Mouse (Mus musculus): ENCODE measurements around the gene Slc52a3.
"Not testable (repeated sequence)": the region's sequence is repeated elsewhere in the genome, so short reads cannot be mapped to it uniquely, and the experiment has no call there.

Slc52a3 gene

DNA sequence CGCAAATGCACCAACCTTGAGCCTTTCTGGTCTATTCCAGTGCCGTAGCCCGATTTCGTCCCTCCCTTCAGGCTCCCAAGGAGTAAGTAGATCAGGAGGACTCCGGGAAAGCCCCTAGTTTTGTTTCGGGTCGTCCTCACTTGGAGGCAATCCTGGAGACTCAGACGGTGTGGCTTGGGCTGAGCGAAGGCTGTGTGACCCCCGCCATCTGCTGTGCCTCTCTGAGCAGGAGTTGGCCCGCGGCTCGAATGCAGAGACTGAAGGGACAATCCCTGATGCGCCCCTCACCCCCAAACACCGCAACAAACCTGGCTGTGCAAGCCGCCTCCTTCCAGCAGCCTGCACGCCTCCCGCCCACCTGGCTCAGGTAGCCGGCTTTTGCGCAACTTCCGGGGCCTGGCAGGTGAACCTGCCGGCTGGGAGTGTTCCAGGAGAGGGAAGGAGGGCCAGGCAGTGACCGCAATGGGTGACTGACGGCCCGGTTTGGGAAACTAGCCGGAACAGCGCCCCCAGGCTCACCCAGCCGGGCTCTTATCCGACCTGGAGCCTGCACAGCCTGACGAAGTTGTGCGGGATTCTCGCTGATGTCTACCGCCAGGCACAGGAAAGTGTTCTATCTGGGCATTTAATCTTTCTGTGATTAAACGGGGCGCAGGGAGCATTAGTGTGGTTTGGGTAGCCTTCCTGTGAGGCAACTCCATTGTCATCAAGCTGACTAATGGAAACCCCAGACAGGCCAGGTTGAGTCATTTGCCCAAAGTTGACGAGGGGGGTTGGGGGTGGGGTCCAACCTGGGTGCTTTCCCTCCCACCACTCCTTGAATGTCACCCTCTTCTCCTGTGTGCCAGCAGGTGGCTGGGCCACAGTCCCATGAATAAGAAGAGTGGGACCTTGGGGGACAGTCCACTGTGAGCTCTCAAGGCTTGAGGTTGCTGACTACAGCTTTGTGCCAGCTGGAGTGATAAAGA, 22.4 kb upstream of the Slc52a3 start:
- DNase-seq (ENCODE audit: low spot score): no peak

DNA sequence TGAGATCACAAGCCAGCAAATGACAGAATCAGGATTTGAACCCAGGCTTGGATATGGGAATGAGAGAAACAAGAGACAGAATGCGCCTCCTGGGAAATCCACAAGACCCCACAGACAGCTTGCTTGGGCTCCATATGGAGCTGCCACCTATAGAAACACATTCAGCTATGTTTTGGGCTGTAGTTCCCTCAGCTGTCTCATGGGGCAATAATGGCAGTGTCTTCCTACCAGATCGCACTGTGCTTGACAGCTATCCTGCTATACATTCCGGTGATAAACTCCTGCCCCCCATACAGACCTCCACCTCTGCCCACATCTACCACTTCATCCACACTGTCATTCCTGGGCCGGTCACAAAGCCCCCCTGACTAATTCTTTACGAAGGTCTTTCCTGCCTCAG, 21.0 kb upstream of the Slc52a3 start:
- no peak for DNase-seq (ENCODE audit: low spot score)

DNA sequence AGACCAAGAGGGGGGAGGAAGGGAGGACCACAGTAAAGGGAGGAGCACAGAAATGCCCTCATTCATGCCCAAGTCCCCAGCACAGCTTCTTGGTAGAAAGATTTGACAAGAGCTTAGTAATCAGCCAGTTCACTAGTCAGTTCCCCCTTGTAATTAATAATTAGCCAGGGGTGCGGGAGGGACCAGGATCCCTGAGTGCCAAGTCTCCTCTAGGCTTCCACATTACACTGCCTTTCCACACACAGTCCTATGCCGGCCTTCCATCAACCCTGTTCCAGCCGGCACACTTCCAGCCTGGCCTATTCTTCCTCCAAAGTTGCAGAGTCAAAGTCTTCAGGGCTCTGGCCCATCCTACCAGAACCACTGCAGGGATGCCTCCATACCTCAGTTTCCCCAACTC, 20.2 kb upstream of the Slc52a3 start:
- no peak for DNase-seq (ENCODE audit: low spot score)

DNA sequence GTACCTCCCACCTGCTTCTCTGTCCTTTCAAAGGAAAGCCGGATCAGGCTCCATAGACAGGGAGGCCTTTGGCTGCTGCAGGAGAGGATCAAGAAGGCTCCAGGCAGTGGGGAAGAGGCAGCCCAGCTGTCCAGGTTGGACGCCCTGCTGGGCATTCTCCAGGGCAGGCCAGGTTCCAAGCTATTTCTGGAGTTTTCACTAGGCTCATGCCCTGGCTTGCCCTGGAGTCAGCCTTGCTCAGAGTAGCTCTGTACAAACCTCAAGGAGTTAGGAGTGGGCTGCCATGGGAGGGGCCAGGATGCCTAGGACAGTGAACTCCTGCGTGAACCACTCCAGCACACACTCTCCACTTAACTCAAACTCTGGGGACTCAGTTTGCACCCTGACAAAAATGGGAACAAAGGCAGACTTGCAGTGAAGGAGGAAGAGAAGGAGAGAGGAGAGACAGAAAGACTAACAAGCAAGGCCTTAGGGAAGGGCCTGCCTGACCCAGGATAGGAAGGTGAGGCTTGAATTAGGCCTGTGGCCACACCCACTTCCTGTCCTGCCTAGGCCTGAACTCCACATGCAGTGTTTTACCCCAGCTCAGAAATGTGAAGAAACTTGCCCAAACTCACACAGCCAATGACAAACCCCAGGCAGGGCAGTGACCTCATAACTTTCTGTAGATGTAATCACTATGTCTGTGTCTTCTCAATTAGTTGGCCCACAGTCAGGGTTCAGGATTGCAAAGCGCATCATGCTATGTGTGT, 18.4 kb upstream of the Slc52a3 start:
- no peak for DNase-seq (ENCODE audit: low spot score)

DNA sequence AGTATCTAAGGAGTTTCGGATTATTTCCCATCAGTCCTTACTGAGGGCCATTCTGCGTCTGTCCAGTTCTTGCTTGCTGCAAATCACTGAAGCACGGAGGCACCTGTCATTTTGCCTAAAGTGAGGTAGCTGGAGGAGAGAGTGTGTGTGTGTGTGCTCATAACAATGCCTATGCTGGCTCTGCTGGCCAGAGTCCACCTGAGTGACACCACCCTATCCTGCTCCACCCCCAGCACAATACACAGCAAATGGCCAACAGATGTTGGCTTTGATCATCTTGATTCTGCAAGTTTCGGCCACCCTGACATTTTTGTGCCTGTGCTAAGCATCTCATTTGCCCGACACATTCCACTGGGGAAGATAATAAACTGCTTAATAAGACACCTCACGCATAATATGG, 17.8 kb upstream of the Slc52a3 start:
- DNase-seq (ENCODE audit: low spot score): no peak

DNA sequence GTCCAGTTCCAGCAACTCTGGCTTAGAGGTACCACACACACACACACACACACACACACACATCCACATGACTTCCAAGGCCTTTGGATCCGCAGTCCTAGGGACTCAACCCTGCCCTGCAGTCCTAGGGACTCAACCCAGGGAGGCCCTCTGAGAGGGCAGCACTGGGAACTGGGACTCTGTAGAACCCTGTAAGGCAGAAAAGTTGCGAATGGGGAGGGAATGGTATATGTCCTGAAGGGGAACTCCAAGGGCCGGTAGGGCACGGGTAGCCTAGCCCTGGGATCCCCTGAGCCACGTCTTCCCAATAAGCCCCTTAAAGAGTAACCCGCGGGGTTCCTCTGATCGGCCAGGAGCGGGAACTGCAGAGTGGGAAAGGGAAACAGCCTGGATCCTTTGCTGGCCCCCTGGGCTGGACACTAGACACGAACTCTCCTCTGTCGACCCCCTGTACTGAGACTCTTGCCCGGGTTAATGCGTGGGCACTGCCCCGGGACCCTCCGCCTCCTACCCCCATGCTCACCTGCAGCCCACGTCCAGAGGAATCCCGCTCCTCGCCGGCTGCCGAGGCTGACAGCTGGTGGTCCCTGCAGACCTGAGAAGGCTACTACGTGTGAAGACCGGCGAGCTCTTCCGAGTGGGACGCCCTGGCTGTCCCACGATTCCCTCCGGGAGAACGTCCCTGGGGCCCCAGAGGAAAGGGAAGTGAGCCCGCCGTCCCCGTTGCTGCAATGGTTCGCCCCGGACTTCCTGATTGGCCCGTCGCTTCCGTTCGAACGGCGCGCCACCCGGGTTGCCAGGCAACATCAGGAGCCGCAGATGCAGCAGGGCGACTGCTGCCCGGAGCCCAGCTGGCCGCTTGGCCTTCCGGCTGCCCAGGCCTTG, 16.6 kb upstream of the Slc52a3 start, which contains the start of gene Fam110a:
TSS of gene Fam110a (minus strand) at position 750 of the 885 bp plus-strand sequence.
- peak; percentile 87 for DNase-seq (ENCODE audit: low spot score)

DNA sequence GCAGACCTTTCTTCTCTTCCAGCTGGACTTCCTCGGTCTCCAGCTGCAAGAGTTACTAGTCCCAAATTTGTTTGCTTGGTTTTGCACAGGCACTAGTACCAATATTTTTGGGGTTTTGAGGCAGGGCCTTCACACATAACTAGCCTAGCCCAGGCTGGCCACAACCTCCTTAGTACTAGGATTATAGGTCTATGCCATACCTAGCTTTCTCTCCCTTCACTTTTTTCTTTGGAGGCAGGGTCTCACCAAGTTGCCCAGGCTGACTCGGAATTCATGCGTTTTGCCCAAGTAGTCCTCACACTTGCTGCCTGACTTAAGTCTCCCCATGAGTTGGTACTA, 16.0 kb upstream of the Slc52a3 start:
- no peak for DNase-seq (ENCODE audit: low spot score)

DNA sequence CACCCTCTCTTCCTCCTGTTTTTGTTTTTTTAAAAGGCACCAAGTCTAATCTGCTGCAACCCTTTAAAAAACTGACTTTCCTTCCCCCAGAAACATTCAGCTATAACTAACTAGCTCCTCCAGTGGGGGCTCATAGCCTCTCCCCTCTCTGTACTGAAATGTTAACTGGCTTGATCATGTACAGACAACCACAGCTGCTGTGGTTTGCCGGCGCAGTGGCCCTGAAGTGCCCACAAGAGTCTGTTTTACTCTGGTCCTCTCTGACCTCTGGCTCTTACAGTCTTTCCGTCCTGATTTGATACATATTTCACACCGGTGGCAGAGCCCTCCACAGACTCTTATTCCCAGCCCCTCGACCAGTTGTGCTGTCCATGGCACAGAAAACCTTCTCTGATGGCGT, 15.0 kb upstream of the Slc52a3 start:
- no peak for DNase-seq (ENCODE audit: low spot score)

DNA sequence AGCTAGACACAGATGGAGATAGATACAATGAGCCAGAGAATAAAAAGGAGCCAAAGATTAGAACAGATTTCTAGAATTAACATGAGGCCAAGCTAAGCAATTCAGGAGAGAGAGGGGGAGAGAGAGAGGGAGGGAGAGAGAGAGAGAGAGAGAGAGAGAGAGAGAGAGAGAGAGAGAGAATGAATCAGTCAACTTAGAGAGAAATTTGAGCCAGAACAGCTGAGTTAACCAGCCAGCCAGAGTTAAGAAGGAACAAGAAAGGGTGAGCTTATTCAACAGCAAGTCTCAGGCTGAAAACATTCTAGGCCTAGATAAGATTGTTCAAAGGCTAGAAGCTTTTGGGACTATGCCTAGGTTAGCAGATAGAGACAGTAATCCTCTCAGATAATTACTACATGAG, 13.8 kb upstream of the Slc52a3 start:
- DNase-seq (ENCODE audit: low spot score): no peak

DNA sequence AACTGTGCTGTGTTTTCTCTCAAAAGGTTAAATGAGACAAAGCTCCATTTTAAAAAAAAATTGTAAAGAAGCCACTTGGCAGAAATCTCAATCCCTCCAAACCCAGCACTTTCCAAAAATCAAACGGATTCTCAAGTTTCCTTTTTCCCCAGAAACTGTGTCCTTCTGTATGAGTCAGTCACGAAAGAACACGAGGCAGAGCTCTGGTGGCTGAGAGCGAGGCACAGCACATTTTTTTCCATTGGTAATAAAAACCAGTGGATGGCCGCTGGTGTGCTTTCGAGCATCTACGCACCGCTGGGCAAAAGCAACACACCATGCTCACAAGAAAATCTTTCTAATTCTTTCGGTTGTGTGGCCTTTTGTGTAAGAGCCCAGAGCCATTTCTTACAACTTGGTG, 12.3 kb upstream of the Slc52a3 start:
- DNase-seq (ENCODE audit: low spot score): no peak

DNA sequence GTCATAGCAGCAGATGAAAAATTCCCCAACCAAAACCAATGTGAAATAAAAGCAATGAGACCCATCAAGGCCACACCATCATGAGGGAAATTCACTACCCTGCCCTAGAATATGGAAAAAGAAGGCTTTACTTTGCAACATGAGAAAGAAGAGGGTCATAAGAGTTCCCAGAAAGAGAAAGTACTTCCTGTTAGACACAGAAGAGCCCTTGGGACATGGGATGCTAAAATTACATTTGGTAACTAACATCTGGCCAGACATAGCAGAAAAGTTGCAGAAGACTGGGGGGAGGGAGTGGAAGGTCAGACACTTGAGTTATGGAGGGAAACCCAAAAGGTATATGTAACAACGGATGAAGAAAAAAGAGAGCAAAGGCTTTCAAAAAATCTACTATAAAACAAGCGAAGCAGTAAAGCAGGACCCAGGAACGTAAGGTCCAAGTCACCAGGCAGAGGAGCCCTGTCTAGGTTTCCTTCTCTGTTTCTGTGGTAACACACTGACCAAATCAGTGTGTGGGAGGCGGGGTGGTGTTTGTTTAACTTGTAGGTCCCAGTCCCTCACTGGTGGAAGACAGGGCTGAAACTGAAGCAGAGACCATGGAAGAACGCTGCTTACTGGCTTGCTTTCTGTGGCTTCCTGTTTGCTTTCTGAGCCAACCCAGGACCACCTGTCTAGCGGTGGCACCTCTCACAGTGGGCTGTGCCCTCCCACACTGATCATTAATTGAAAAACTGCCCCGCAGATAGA, 10.7 kb upstream of the Slc52a3 start:
- DNase-seq (ENCODE audit: low spot score): no peak

DNA sequence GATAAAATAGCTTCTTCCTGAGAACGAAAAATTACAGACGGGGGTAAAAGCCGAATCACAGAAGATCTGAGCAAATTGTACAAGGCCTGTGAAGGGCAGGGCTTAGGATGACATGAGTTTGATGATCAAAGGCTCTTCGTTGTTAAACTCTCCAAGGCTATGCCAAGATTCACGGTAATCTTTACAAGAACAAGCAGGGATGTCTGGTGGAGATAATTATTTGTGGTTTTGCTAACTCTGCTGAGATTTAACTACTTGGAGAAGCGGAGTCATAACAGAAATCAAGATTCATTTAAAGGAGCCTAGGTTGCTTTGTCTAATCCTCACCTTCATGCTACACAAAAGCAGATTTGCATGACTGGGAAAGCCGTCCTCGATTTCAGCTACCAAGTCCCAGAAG, 9.4 kb upstream of the Slc52a3 start:
- DNase-seq (ENCODE audit: low spot score): no peak

DNA sequence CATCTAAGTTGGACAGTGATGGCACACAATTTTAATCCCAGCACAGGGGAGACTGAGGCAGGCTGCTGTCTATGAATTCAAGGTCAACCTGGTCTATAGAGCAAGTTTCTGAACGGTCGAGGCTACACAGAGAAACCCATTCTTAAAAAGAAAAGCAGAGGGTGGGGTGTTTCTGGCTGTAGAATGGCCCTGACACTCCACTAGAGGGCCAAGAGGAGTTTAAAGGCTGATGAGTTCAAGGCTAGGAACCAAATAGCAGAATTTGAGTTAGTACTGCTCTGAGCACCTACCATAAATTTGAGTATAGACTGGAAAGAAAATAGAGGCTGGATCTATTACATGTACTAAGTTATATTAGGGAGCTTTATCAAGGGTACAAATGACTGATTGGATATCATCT, 7.3 kb upstream of the Slc52a3 start:
- no peak for DNase-seq (ENCODE audit: low spot score)

DNA sequence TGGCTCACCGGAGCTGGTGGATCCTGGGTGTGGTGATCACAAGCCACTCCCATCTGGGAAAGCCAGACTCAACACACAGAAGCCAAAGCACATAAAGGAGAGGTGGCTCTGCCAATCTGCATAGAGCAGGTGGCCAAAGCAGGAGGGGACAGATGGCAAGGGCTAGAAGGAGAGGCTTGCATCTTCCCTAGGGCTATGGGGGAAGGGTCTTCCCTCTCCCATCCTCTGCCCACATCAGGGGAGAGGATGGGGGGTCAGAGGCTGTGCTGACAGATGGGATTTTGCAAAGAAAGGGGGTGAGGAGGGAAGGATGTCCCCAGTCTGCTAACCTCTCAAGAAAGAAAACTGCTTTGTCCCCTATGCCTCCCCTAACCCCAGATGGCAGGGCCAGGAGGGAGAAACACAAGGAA, 5.3 kb upstream of the Slc52a3 start:
- DNase-seq (ENCODE audit: low spot score): no peak

DNA sequence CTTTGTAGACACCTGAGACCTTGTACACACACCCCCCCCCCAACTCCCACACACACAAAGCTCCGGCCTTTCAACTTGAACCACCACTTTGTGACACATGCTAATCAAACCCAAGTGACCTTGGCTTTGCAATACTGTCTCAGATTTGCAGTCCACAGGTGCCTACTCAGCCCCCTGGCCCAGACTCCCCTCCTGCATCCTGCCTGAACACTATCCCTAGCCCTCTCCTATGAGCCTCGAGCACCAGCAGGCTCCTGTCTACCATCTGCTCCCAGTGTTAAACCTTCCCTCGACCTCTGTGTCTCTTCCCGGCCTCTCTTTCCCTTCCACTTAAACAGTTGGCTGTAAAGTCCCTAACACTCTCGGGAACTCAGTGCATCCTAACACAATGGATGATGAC, 4.9 kb upstream of the Slc52a3 start:
- DNase-seq (ENCODE audit: low spot score): no peak

DNA sequence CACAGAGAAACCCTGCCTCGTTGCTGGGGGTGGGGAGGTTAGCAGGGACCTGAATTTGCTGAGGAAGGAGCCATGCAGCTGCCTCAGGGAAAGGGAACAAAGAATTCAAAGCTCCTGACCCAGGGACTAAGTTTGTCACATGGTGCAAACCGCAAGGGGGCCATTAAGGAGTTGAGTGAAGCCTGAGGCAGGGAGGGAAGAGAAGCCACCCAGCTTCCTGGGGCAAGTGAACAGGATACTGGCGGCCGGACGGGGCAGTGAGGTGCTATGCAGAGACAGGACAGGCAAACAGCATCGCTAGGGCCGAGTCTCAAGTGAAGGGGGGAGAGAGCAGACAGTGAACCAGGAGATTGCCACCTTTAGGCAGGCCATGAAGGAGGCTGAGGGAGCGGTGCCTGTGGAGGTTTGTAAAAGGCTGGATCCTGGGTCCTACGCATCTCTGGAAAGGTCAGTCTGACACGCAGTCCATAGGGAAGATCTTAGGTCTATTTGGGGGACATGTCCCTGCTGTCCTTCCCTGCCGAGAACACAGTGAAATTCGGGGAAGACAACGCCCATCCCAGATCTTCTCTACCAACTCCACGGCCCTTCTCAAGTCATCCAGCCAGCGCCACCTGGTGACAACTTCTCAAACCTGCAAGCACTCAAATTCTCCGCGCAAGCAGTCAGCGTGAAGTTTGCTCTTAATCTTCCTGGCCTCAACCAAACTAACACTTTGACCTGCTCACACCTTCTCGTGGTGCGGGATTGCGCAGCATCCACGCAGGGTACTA, 1.8 kb upstream of the Slc52a3 start:
- peak; percentile 59 for DNase-seq (ENCODE audit: low spot score)

DNA sequence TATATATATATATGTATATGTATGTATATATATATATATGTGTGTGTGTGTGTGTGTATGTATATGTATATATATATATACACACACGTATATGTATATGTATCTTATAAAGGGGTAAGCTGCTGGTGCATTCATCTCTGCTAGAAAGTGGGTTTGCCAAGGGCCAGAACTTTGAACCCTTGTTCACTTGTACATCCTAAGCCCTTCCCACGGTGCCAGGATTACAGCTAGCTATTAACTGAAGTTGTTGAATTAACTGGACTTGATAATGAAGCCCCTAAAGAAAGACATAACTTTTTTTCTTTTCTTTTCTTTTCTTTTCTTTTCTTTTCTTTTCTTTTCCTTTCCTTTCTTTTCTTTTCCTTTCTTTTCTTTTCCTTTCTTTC, 872 bp downstream of the Slc52a3 start:
- not testable (repeated sequence) for DNase-seq (ENCODE audit: low spot score)

DNA sequence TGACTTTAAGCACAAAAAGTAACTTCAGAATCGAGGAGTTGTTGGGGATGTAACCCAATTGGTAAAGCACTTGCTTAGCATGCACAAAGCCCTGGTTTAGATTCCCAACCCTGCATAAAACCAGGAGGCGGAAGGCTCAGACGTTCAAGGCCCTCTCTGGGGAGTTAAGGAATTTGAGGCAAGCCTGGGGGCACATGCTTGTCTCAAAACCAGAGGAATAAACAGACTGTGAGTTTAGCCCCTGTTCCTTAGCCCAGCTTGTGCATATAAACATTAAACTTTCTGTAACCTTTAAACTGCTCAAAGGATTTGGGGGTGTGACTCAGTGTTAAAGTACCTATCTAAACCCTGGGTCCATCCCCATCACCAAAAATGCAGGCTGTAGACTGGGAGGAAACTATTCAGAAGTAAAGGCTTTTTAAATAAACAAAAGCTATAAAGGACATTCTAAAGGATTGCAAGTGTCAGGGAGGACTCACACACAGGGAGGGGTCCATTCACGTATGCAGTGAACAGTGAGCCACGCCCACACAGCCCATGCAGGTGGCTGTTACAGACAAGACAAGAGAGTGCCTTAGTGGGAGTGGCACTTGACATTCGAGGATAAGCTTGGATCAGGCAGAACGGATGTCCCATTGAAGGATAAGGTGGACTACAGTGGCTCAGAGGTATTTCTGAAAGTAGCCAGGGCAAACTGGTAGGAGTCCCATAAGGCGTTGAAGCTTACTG, 1.6 kb downstream of the Slc52a3 start:
- no peak for DNase-seq (ENCODE audit: low spot score)

DNA sequence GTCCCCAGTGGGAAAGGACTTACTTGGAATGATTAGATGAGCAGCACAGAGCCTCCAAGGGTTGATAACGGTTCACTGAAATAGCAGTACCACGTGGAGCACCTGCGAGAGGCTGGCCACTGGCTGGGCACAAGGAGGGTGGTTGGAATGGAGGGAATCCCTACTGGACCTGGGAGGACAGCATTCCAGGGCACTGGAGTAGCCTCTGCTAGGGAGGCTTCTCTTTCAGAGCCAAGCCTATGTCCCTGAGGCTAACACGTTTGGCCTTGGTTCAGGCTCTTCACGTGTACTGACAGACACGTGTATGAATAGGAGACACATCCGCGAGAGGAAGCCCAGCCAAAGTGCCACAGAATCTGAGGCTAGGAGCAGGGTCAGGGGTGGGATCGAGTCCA, 2.2 kb downstream of the Slc52a3 start:
- no peak for DNase-seq (ENCODE audit: low spot score)

DNA sequence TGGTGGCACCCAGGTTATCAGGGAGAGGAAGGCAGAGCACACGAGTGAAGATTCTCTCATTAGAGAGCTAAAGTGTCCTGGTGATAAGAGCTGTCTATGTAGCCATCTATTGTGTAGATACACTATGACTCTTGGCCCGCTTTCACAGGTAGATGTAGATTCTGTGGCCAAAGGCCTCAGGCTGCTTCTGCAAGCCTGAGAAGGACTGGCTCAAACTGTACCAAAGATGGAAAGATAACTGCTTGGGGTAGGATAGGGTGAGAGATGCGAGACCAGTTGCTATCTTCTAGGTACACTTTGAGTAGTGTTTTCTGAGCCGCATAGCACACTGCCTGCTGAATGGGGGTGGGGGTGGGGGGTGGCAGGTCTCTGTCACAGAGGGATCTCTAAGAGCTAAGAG, 2.6 kb downstream of the Slc52a3 start:
- DNase-seq (ENCODE audit: low spot score): no peak

Data from testis, postnatal 14 days (tissue).